Mouse (Mus musculus) gastrocnemius, postnatal 4 days (tissue): ENCODE results near the gene Sost. TPM values are rescaled to one million over a fixed set of nuclear protein-coding genes. Genes with fewer than 3 reads are reported as not detected.
"Not testable (repeated sequence)": the region's sequence is repeated elsewhere in the genome, so short reads cannot be mapped to it uniquely, and the experiment has no call there.

Experiments
- DNase-seq, 2 experiments: peaks; one replicate each; pipeline ENCODE4 v3.0.0; 2021 to 2022; ENCODE audit warnings: low spot score in 2 of 2, mixed read lengths in 2 of 2
- long read RNA-seq, 2 experiments: library from polyadenylated mRNA; stranded (forward); transcript quantifications; one replicate each; pipeline ENCODE4 v2.0.0; 2021
- total RNA-seq, 2 experiments: library from RNA; stranded (reverse); gene quantifications; 2 replicates each; pipeline ENCODE4 v1.2.3; 2021

Sost gene
- under 1 TPM in 1 of 2 experiments, not detected in 1; 0.16 TPM for total RNA-seq
- long read RNA-seq, experiment 1, result 0 reads
- long read RNA-seq, experiment 2, result 0 reads

DNA sequence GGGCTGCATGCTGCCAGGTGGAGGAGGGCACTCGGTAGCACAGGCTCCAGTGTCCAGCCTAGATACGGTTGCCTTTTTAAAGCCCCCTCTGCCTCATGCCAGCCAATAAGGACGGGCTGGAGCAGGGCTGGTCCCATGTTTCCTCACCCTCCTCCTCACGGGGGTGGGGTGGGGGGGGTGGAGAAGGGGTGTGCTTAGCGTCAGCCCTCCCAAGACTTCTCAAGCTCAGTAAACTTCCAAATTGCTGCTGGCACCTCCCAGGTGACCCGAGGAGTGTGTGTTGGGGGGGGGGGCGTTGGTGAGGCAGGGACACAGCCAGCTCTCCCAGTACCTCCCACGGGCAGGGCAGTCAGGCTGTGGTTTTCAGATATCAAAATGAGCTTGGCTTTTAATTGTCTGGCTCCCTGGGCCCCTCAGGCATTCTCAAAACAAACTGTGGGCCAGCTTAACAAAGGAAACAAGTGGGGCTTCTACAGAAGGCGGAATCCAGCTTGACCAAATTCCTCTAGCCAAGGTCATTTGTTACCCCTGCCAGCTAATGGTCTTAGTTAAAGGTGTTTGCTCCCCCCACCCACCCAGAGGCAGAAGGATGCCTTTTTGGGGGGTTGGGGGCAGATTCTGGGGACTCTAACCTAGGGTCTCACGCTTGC, at the start of gene Sost:
TSS of gene Sost (minus strand) at position 51 of the 650 bp plus-strand sequence.
- no peak for DNase-seq

DNA sequence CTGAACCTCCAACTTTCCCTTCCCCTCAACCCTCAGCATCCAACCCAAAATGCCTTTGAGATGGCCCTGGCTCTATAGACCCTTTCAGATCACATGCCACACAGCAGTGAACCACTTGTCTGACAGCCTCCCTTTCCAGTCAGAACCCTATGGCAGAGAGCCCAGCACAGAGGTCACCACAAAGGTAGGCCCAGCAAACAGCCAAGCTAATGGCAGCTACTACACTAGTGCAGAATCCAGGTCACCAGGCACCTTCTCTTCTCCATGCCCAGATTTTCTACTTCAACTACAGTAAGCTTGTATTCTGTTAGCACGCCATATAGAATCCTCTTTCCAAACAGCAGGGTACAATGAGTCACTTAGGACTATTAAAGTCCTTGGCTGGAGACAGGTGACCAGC, 49.3 kb upstream of the Sost start:
- DNase-seq, result no peak

DNA sequence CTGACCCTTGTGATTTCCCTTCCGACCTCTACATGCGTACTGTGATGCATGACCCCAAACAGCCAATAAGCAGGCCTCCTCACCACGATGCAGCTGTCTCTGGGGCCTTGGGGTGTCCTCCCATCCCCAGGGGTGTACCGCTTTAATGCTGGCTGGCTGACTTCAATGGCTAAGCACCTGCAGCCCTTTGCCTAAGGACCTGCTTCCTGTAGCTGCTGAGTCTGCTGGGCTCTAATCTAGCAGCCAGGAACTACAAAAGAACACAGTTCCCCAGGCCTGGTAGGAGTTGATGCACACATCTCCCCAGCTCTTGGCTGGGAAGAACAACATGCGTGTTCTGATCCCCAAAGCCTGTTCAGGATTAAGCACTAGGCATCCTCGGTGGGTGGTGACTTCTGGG, 48.7 kb upstream of the Sost start:
- no peak for DNase-seq

DNA sequence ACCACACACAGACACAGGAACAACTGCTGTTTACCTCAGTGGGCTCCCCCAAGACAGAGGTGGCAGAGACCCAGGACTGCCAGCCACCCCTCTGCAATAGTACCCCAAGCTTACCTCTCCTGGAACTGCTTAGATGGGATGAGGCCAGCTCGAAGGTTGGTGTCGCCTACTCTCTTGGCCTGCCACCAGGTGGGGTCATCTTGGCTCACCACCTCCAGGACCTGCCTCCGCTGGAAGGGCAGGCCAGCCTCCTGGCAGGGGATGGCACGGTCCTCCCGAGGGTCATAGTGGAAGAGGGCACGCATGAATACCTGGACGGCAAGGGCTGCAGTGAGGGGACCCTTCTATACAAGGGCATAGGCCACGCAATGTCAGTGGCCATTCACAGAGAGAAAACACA, 46.4 kb upstream of the Sost start:
- DNase-seq, result no peak

DNA sequence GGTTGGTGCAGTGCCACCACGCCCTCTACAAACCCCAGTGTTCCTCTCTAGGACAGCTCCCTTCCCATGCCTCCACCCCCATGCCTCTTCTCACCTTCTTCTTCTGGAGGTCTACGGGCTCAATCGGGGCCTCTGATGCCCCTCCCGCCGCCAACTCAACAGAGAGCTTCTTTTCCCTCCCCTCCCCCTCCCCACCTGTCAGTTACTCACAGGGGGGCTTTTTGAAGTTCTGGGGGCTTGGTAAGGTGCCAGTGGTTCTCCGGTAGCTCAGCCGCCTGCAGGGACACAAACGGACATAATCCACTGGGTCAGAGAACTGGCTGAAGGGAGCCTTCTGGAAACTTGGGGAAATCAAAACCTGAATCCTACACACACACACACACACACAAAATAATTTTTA, 44.7 kb upstream of the Sost start:
- no peak for DNase-seq

DNA sequence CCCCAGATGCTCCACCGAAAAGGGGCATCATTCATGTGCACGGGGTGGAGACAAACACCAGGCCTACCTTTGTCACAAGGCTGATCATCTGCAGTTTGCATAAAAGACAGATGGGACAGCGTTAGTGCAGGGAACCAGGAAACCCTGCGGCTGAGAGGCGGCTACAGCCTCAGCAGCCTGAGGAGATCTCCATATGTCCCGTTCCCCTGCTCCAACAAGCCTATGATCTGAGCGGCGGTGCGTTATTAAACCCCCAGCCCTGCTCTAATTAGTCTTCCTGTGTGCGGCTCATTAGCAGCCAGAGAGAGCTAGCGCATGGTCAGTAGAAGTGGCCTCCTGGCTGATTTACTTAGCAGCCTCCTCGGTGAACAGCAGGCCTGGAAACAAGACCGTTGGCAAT, 43.3 kb upstream of the Sost start:
- DNase-seq, result no peak

DNA sequence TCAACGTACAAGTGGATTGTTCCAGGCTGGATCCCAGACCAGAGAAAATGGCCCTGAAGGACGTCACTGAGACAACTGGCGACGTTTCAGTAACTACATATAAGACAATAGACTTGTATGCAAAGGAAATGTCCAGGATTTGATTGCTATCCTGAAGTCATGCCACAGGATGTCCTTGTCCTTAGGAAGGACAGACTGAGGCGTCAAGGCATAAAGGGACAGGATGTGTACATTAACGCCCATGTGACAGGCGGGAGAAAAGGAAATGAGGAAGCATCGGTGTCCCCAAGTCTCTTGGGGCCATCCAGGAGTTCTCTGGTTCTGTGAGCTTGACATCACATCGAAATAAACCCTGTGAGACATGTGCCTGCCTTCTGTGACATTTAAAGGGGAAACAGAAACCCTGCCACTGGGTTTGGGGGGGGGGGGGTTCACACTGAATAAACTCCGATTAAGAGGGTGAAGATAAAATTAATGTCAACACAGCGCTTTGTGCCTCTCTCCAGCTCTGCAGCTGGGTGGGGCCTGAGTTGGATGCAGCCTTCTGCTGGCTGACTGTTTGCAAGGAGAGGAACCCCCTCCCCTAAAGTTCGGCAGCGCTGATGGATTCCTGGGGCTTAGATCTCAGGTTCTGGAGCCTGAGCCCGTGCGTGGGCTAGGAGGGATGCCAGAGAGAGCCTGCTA, 42.3 kb upstream of the Sost start:
- DNase-seq, result no peak

DNA sequence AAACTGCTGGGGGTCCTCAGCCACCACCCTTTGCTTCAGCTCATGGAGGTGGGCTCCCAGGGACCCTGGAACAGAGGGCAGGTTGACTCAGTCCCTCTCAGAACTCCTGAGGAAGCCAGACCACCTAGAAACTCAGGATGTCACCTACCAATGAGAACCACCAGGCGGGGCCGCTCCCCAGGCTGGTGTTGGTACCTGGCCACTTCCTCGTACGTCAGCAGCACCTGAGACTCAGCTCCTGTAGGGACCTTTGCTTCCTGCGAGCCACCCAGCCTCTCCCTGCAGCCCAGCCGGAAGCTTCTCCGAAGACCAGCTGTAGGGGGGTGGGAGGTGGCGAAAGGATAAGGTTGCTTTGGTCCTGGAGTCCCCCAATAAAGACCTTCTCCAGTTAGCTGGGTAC, 41.6 kb upstream of the Sost start:
- DNase-seq, result no peak

DNA sequence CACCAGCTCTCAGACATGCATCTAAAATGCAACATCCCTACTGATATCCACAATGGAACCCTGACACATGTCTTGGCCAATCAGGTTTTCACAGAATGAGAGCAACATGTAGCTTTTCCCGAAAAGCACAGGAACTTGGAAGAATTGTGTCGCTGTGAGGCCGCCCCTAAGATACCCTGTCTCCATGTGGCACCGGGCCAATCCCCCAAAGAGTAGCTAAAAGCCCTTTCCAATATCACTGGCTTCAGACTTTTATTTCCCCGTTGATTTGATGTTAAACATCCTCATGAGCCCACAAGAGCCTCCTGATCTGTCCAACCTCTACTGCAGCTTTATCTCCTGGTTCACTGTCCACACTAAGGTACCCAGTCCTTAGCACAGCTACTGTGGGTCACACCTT, 39.9 kb upstream of the Sost start:
- no peak for DNase-seq

DNA sequence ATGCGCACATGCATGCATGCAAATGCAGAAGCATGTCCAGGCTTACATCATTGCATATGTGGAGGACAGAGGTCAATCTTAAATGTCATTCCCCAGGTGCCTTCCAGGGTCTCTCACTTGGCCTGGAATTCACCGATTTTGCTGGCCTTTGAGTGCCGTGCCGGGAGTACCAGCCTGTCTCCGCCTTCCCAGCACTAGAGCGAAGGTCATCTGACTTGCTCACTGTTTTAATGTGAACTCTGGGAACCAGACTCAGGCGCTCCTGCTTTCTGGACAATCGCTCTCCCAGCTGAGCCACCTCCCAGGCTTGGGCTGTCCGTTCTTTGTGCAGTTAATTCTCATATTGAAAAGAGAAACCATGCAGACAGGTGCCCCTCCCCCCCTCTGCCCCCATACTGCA, 39.5 kb upstream of the Sost start:
- no peak for DNase-seq

DNA sequence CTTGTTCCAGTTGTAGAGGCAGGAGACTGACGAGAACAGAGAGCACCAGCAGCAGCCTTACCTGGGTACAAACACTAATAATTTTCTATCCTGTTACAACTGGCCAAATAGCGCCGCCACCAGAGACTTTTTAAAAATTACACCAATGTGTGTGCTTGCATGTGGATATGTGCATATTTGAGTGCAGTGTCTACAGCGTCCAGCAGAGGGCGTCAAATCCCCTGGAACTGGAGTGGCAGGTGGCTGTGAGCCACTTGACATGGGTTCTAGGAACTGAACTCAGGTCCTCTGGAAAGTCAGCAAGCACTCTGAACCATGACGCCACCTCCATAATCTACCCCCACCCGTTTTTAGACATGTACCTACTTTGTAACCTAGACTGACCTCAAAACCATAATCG, 37.4 kb upstream of the Sost start:
- DNase-seq, result no peak

DNA sequence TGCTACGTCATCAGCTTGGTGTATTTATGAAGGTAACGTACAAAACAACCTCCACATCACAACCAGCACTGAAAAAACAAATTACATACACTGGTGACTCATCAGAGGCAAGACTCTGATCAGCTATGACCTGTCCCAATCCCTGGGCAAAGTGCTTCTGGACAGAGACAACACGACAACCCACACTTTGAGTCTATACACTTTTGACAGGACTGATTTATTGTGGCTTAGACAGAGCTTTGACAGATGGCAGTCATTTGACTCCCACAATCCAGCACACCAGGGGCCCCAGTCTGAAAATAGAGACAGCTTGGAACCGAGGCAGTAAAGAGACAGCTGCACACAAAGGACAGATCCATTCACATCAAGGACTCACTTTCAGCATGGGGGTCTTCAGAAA, 32.7 kb upstream of the Sost start:
- no peak for DNase-seq

DNA sequence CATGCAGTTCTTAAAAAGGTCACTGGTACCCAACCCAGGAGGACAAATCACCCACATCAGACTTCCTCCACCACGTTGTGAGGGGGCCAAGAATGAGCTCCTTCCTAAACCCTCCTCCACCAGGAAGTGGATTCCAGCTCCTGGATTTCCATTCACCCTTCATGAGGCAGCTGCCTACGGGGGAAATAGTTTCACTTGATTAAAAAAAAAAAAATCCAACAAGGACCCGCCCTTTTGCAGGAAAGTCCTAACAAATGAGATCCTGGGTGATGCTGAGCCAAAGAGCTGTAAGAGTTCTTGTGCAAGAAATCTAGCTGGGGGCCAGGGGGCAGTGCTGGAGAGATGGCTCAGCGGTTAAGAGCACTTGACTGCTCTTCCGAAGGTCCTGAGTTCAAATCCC, 31.4 kb upstream of the Sost start:
- DNase-seq, result no peak

DNA sequence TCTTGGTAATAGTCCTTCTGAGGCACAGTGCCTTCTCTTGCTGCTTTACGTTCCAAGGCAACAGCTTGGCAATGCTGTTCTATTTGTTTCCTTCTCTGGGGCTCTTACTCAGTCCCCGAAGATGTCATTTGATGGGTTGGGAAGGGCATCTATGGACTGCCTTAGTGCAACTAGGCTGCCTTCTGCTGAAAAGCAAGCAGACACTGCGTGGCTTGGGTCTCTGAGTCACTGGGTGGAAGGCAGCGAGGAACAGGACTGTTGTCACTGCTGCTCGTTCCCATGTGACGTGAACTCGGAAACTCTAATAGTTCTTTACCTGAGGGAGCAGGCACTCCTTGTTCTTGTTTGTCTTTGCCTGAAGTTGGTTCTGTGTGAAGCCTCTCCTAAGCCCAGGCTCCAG, 29.1 kb upstream of the Sost start:
- DNase-seq, result no peak

DNA sequence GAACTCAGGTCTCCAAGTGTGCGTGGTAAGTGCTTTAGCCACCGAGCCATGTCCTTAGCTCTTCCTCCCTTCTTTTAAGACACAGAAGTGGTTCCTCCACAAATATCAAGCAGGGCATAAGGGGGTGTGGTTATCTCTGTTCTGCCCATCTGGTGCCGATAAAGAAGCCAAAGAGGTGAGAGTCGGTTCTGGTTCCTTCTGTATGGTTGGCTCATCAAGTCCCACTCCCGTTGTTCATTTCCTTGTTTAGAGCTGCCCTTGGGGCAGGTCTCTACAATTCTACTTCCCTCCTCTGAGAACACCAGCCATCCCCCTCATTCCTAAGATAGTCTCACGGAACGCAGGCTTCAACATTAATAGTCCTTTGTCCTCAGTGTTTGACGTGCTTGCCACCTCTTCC, 27.3 kb upstream of the Sost start:
- no peak for DNase-seq

DNA sequence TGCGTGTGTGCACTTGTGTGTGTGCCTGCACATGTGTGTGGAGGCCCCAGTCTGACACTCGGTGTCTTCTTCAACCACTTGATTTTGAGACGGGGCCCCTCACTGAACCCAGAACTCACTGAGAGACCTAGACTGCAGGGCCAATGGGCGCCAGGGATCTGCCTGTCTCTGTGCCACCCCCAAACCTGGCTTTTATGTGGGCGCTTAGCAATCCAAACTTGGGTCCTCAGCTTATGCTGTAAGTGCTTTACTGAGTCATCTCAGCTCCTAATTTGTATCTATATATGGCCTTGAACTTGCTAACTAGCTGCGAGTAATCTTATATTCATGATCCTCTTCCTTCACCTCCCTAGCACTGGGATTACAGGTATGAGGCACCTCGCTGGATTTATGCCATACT, 25.6 kb upstream of the Sost start:
- DNase-seq, result no peak

DNA sequence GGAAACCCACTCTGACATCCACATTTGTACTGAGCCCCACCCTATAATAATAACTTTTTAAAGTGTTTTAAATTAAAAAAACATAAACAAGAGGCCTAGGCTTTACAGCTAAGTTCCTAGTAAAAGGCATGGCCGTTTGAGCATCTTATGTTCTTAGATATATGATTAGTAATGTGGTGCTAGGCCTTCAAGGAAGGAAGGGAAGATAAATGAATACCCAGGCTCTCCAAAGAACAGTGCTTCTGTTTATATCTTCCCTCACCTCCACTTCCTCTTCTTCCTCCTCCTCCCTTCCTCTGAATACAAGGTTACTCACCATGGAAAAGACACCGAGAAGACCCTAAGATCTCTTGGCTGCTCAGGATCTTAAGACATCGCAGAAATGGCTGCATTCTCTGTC, 25.0 kb upstream of the Sost start:
- DNase-seq, result no peak

DNA sequence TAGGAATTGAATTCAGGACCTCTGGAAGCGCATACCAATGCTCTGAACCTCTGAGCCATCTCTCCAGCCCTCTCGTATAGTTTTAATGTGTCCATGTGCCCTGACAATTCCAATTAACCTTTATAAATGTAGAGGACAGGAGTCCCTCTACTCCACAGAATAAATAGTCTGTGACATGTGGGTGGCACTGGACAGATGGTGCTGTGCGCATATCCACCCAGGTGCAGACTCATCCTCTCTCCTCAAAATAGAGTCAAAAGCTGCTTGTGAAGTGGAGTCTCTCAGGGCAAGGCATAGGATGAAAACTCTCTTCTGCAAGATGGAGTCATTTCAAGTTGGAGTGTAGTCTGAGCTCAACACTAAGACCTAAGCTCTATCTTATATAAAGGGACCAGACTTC, 23.4 kb upstream of the Sost start:
- DNase-seq, result no peak

DNA sequence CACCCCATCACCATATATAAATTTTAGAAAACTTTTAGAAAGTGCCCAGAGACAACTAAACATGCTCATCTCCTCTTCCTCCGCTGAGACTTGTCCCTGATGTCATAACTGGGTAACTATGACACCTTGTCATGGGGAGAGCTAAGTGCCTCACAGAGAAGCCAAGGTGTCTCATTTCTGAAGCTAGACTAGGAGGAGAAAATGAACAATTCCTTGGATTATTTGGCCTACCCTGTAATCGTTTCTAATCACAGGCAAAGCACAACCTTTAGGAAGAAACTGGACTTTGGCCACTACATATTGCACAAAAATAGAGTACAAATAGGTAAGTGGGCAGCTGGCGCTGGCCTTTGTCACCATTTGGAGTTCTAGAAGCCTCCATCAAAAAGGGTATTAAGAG, 20.1 kb upstream of the Sost start, which contains the start of gene Dusp3:
TSS of gene Dusp3 (minus strand) at position 101 of the 400 bp plus-strand sequence.
- no peak for DNase-seq

DNA sequence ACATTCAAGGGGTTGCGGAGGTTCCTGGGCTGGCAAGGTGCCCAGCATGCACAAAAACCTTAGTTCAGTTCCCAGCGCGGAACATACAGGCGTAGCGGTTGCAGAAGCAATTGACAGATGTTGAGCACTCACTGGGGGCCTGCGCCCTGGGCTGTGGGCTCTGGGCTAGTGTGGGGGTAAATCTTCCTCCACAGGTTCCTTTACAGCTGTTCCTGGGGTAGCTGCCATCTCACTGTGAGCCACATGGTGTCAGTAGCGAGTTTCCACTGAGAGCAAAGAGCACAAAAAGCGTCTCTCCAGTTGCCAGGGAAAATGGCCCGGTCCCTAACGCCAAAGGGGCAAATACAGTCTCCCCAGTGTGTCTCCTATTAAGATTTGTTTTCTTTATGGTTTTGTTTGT, 19.2 kb upstream of the Sost start:
- DNase-seq, result peak; percentile 50 to 85

DNA sequence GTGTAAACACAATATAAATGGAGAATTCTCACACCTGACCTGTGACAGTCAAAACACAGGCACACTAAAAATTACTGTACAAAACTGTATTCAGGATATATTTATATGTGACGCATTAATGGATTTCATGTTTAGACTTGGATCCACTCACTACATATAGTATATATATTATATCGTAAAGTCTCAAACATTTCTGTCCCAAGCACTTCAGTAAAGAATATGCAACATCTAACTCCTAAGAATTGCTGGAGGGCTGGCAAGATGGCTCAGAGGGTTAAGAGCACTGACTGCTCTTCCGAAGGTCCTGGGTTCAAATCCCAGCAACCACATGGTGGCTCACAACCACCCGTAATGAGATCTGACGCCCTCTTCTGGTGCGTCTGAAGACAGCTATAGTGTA, 18.6 kb upstream of the Sost start:
- not testable (repeated sequence) for DNase-seq

DNA sequence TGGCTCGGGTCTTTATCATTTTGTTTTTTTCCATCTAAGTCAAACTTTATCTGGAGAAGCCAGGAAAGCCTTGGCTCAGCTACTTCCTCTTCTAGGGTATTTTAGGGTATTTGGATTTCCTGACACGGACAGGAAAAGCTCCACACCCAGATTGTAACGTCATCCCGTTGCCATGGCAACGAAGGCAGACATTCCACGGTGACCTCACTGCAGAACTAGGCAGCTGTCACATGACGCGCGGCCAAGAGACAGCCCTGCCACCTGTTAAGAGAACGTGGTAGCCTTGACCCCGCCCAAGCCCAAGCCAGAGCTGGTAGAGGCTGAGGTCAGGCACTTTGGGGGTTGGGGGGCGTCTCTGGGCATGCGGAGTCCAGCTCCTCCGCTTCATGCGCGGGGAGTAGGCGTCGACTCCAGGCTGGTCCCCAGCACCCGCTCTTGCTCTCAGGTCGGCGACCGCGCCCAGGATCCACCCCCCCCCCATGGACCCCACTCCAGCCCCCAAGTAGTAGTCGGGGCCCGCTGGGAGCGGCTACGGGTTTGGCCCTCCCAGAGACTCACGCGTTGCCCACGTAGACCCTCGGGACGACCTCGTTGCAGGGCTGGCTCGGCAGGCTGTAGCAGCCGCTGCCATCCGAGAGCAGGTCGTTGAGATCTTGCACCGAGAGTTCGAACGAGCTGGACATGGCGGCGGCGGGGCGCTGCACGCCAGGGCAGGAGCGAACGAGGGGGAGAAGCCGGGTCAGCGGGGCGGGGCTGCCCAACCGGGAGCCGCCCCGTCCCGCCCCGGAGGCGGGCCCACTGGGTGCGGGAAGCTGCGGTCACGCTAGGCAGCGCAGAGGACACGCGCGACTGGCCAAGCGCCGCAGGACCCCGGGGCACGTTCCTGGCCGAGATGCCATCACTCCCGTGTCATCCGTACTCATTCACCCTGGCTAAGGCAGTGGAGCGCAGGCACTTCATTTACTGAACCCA, 17.5 kb upstream of the Sost start, which contains the start of gene Cfap97d1:
TSS of gene Cfap97d1 (plus strand) at position 226 of the 972 bp plus-strand sequence.
- peak; percentile 83 to 93 for DNase-seq
